Mouse (Mus musculus): ENCODE results near the gene Stk25.
A peak's percentile ranks its signal among the peaks of the same experiment; 100 is the strongest.
"Not testable (repeated sequence)": the region's sequence is repeated elsewhere in the genome, so short reads cannot be mapped to it uniquely, and the experiment has no call there.

Stk25 gene

GRCm38 (mm10) chr1:93658559-93658958 lies at the start of gene Stk25:
Stk25 (minus strand) TSS chr1:93658659.
- DNase-seq: not testable (repeated sequence)

- no peak for DNase-seq
Observed at GRCm38 (mm10) chr1:93705389-93705788, 46.9 kb upstream of the Stk25 start.

GRCm38 (mm10) chr1:93704341-93704740 lies 45.9 kb upstream of the Stk25 start:
- DNase-seq: peak; percentile 36 to 46

GRCm38 (mm10) chr1:93703472-93704048 lies 45.1 kb upstream of the Stk25 start:
- no peak for DNase-seq

GRCm38 (mm10) chr1:93702106-93702505 lies 43.6 kb upstream of the Stk25 start:
- DNase-seq: no peak

- DNase-seq: no peak
Observed at GRCm38 (mm10) chr1:93699159-93699558, 40.7 kb upstream of the Stk25 start.

- no peak for DNase-seq
Observed at GRCm38 (mm10) chr1:93697317-93697716, 38.9 kb upstream of the Stk25 start.

GRCm38 (mm10) chr1:93694966-93695365 lies 36.5 kb upstream of the Stk25 start:
- peak; percentile 67 to 75 for DNase-seq

GRCm38 (mm10) chr1:93693943-93694342 lies 35.5 kb upstream of the Stk25 start:
- DNase-seq: no peak

GRCm38 (mm10) chr1:93693502-93693901 lies 35.0 kb upstream of the Stk25 start:
- DNase-seq: no peak

GRCm38 (mm10) chr1:93692773-93693172 lies 34.3 kb upstream of the Stk25 start:
- DNase-seq: no peak

GRCm38 (mm10) chr1:93691786-93692357 lies 33.4 kb upstream of the Stk25 start:
- no peak for DNase-seq

GRCm38 (mm10) chr1:93691106-93691505 lies 32.6 kb upstream of the Stk25 start:
- no peak for DNase-seq

- no peak for DNase-seq
Observed at GRCm38 (mm10) chr1:93689901-93690496, 31.5 kb upstream of the Stk25 start.

- no peak for DNase-seq
Observed at GRCm38 (mm10) chr1:93688154-93688553, 29.7 kb upstream of the Stk25 start.

- DNase-seq: no peak
Observed at GRCm38 (mm10) chr1:93686961-93687320, 28.5 kb upstream of the Stk25 start.

GRCm38 (mm10) chr1:93686245-93686960 lies 27.9 kb upstream of the Stk25 start:
- peak; percentile 63 to 68 for DNase-seq

- DNase-seq: peak; percentile 75 to 82
Observed at GRCm38 (mm10) chr1:93685401-93686244, 27.2 kb upstream of the Stk25 start, which contains the start of gene Bok. Bok (plus strand) TSS chr1:93685660.

- DNase-seq: no peak
Observed at GRCm38 (mm10) chr1:93679889-93680568, 21.6 kb upstream of the Stk25 start.

- no peak for DNase-seq
Observed at GRCm38 (mm10) chr1:93678386-93678785, 19.9 kb upstream of the Stk25 start.

- DNase-seq: no peak
Observed at GRCm38 (mm10) chr1:93672682-93673081, 14.2 kb upstream of the Stk25 start.

- no peak for DNase-seq
Observed at GRCm38 (mm10) chr1:93669941-93670340, 11.5 kb upstream of the Stk25 start.

Measured in cerebellum, postnatal 14 days (tissue).